ENCODE assay signal across 9 mouse cellular contexts in the genomic region with DNA sequence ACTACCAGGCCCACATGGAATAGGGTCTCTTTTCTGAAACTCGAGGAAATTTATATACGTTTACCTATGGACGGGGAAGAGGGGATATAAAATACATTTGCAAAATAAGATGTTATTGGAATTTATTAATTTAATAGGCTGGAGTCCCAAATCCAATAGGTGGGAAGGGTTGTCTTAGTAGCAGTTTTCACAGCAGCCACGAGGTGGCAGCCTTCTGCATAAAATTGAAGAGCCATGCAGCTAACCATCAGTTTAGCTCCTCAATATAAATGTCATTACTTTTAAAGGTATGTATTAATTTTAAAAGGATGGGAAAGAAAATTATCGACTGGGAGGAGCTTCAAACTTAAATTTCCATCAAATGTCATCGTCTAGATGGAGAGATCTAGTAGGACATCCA.
DNase-seq lines count a peak whose midpoint lies in the region; ATAC-seq and TF ChIP-seq lines count a peak whose summit lies in the region.
"Had no signal": no experiment of that assay in that cellular context is flagged by ENCODE, and none has a peak within 500 bp of the region (broad histone marks: within the 10 kb centered on the region; RNA-seq: fewer than 3 reads in every experiment).

No protein-coding gene starts in this region.

- no peak for TF ChIP-seq POLR2A in thymus, adult 2 months (IDR thresholded peaks at IDR 0.05; ENCODE audit: control insufficient read depth, extremely low read depth, insufficient read depth, low read length, poor library complexity)

- H3K4me1 ChIP-seq in thymus, adult 2 months (replicated peaks; ENCODE audit: control insufficient read depth, insufficient read depth, low read length) = no peaks in the 10 kb centered on the region
- H3K4me1 ChIP-seq in embryonic facial prominence, embryonic 11.5 days (ENCODE audit: control insufficient read depth, insufficient read depth, low read length) = no peaks in the 10 kb centered on the region
- H3K4me1 ChIP-seq in hindbrain, embryonic 14.5 days (replicated peaks; ENCODE audit: control insufficient read depth, insufficient read depth, low read length) = no peaks in the 10 kb centered on the region
- H3K4me1 ChIP-seq: midbrain, embryonic 12.5 days had no signal

- H3K9ac ChIP-seq in embryonic facial prominence, embryonic 11.5 days (replicated peaks; ENCODE audit: low read length) = no peak overlapping the region
- no peak overlapping the region for H3K9ac ChIP-seq in hindbrain, embryonic 14.5 days
- H3K9ac ChIP-seq: midbrain, embryonic 12.5 days had no signal

- H3K36me3 ChIP-seq in thymus, adult 2 months (ENCODE audit: control insufficient read depth, insufficient read depth, low read length) = no peaks in the 10 kb centered on the region
- H3K36me3 ChIP-seq in embryonic facial prominence, embryonic 11.5 days (replicated peaks; ENCODE audit: control insufficient read depth, insufficient read depth, low read depth, low read length) = no peaks in the 10 kb centered on the region
- H3K36me3 ChIP-seq in hindbrain, embryonic 14.5 days (replicated peaks; ENCODE audit: control insufficient read depth, insufficient read depth) = no peaks in the 10 kb centered on the region
- H3K36me3 ChIP-seq: midbrain, embryonic 12.5 days had no signal

- no peak for ATAC-seq in embryonic facial prominence, embryonic 11.5 days (replicated peaks; ENCODE audit: insufficient number of reproducible peaks, low FRiP score, low TSS enrichment, low read depth)
- peak; percentile 24; the same call in 1 of the 2 replicates for ATAC-seq in hindbrain, embryonic 14.5 days (ENCODE audit: low FRiP score)

- no peaks in the 10 kb centered on the region for H3K27me3 ChIP-seq in thymus, adult 2 months (ENCODE audit: control insufficient read depth, insufficient read depth, low read length)
- H3K27me3 ChIP-seq in embryonic facial prominence, embryonic 11.5 days (ENCODE audit: control insufficient read depth, insufficient read depth, low read length) = no peaks in the 10 kb centered on the region
- no peaks in the 10 kb centered on the region for H3K27me3 ChIP-seq in hindbrain, embryonic 14.5 days (ENCODE audit: control insufficient read depth, insufficient read depth, low read length)
- H3K27me3 ChIP-seq: midbrain, embryonic 12.5 days had no signal

- intact Hi-C loops in left cerebral cortex, postnatal 25 days (cut with DNase I) = loop anchor here (5.0 kb wide), 1 partner anchor 762 kb away; no protein-coding TSS in a partner anchor

- no peak overlapping the region for H3K27ac ChIP-seq in thymus, adult 2 months (ENCODE audit: control insufficient read depth, insufficient read depth, low read length)
- no peak overlapping the region for H3K27ac ChIP-seq in embryonic facial prominence, embryonic 11.5 days (replicated peaks; ENCODE audit: low read depth, low read length)
- no peak overlapping the region for H3K27ac ChIP-seq in hindbrain, embryonic 14.5 days
- H3K27ac ChIP-seq: midbrain, embryonic 12.5 days had no signal

- H3K4me2 ChIP-seq in embryonic facial prominence, embryonic 11.5 days (ENCODE audit: low read depth, low read length) = no peak overlapping the region
- no peak overlapping the region for H3K4me2 ChIP-seq in hindbrain, embryonic 14.5 days (replicated peaks)
- H3K4me2 ChIP-seq: midbrain, embryonic 12.5 days had no signal

- TF ChIP-seq CTCF in thymus, adult 2 months (IDR thresholded peaks at IDR 0.05; ENCODE audit: borderline replicate concordance, control insufficient read depth, extremely low read depth, insufficient read depth, low read length, poor library complexity) = no peak

- no peaks in the 10 kb centered on the region for H3K9me3 ChIP-seq in embryonic facial prominence, embryonic 11.5 days (replicated peaks; ENCODE audit: control insufficient read depth, low read length)
- H3K9me3 ChIP-seq in hindbrain, embryonic 14.5 days (ENCODE audit: control insufficient read depth, low read length) = no peaks in the 10 kb centered on the region
- H3K9me3 ChIP-seq: midbrain, embryonic 12.5 days had no signal

- WGBS in thymus, adult 2 months = 41% methylated on average over 6 of the region's 6 CpGs
- 37% methylated on average over 6 of the region's 6 CpGs for WGBS in embryonic facial prominence, embryonic 11.5 days
- WGBS in hindbrain, embryonic 14.5 days = 37% methylated on average over 6 of the region's 6 CpGs

- H3K4me3 ChIP-seq in thymus, adult 2 months (ENCODE audit: control insufficient read depth, insufficient read depth, low read length) = no peak overlapping the region
- no peak overlapping the region for H3K4me3 ChIP-seq in embryonic facial prominence, embryonic 11.5 days (ENCODE audit: low read depth, low read length)
- no peak overlapping the region for H3K4me3 ChIP-seq in hindbrain, embryonic 14.5 days (replicated peaks; ENCODE audit: low read length)
- H3K4me3 ChIP-seq: erythroblast, embryonic 14.5 days; midbrain, embryonic 12.5 days had no signal

- DNase-seq in thymus, adult 2 months = peak; percentile 44
- DNase-seq in thymus, adult 18-20 months = no peak
- peak; percentile 80 for DNase-seq in adrenal gland, postnatal 10 days
- peak; percentile 76 for DNase-seq in embryonic facial prominence, embryonic 11.5 days (ENCODE audit: low spot score)
- DNase-seq in hindbrain, embryonic 14.5 days (ENCODE audit: low spot score) = peak; percentile 87
- peak; percentile 60 to 64 for DNase-seq in left cerebral cortex, postnatal 25 days (ENCODE audit: low spot score in 2 of 2)
- DNase-seq in right cerebral cortex, adult 18-20 months = peak; percentile 48

Comparison
In these comparisons a context has a peak if more than half of its experiments do, and no peak if none do; other contexts are left out.
1. DNase-seq: peak in thymus, adult 2 months (single experiment), adrenal gland, postnatal 10 days (single experiment), embryonic facial prominence, embryonic 11.5 days (single experiment), hindbrain, embryonic 14.5 days (single experiment), left cerebral cortex, postnatal 25 days (2 of 2) and right cerebral cortex, adult 18-20 months (single experiment); none in thymus, adult 18-20 months (0 of 2).